Mouse (Mus musculus) induced T-regulatory cell, adult 2 months (primary cell): ENCODE measurements around the gene Socs2.

Source experiments
- DNase-seq: peaks from one replicate; pipeline ENCODE4 v3.0.0-alpha.2; 2012; ENCODE audit warnings: low read depth

Socs2 gene

GRCm38 (mm10) chr10:95420284-95420683 lies 3.3 kb upstream of the Socs2 start:
- DNase-seq: no peak

DNA sequence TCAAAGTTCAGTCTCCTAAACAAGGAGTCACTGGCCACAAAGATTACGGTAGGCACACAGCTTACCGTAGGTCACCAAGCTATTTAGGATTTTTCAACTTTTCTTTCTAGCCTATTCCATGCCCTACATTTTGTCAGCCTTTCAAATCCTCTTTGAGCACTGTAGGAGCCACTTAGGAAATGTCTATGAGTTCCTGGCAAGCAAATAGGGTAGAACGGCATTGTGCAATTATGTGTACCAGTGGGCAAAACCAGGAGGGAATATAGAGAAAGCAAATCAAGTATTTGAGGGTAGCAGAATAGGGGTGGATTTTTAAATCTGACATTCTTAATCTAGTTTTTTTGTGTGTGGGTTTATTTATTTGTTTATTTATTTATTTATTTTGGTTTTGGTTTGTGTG lies 2.7 kb upstream of the Socs2 start:
- no peak for DNase-seq

- DNase-seq: peak; percentile 41
Measured at GRCm38 (mm10) chr10:95418631-95419030, 1.7 kb upstream of the Socs2 start.

DNA sequence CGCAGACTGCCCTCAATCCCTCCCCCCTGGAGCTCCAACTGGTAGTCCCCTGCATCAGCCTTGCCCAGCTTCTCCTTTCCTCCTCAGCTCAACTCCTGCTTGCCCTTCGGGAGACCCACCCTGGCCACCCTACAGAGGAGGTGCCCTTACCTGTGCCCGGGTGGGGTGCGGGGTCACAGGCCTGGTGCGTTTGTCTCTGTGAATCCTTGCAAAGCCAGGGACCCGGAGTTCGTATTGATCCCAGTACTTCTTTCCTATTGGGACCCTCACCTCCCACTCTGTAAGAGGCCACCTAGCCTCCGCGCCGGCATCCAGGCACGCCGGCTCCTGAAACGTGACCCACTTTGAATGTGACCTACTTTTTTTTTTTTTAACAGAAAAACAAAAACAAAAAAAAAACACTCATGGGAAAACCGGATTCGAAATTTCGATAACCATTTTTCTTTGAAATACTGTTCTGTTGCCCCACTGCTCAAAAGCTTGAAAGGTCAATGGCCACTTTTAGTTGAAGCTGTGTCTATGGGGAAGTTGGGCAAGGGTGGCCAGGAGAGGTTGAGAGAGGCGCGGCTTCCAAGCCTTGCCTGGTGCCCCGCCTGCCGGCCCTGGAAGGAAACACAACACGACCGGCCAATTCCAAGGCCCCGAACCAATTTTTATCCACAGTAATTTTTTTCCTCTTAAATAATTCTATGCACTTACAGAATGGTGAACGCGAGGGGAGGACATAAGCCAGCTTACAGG lies 686 bp upstream of the Socs2 start:
- DNase-seq: peak; percentile 79

DNA sequence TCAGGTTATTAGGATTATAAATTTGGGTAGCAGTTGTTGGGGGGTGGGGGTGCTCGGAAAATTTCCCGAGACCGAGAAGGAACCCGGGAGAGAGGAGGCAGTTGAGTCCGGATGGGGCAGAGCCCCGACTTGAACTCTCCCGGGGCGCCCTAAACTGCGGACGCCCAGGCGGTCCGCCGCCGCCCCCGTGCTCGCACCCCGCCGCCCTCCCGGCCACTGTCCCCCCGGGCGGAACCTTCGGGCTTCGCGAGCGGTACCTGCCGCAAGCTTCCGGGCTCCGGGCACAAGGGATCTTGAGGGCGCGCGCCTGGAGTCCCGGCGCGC lies 657 bp downstream of the Socs2 start:
- DNase-seq: no peak

DNA sequence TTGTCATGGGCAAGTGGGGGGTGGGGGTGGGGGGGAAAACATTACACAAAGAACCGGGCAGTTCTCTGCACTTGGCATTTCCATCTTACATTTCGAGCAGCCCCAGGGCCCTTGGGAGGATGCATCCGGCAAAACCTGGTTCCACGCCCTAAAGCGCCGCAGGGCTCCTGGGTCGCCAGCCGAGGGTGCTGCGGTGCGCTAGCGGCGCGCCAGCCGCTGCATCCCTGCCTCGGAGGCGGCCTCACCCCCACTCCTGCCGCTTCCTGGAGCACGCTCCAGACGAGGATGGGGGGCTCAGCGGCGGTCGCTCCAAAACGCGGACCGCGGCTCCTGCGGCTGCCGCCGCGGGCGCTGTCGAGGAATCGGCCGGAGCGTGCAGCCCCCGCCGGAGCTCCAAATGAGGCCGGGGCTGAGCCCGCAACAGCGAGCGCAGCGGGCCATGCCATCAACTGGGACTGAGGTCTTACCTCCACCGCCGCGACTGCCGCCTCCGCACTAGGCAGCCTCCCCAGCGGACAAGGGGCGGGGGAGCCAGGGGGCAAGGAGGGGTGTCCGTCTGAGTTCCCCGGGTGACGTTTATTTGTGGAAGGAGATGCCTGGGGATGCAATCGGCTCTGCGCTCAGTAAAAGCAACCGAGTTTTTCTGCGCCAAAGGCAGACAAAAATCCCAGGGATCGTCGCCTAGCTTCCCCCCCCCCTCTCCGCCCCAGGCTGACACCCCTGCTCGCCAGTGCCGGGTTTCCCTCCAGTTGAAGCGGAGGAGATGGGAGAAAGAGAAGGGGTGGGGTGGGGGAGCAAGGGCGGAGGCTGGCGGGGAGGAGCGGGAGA lies 1.2 kb downstream of the Socs2 start:
- peak; percentile 70 for DNase-seq

DNA sequence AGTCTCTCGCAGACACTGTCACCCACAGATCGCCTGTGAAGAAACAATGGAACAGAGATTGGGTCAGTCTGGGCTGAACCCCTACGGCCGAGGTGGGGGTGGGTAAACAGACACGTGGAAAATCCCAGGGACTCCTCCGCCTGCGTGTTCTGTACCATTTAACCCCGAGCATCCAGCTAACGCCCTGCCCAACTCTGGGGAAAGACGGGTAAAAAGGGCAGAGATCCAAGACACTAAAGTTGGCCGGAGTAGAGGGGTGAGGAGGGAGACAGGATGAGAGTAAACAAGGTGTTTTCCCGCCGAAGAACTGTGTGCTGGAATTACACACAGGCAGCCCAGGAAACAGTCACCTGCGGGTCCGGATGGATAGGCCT lies 1.8 kb downstream of the Socs2 start:
- no peak for DNase-seq

GRCm38 (mm10) chr10:95414316-95415158 lies 2.4 kb downstream of the Socs2 start:
- peak; percentile 59 for DNase-seq

DNA sequence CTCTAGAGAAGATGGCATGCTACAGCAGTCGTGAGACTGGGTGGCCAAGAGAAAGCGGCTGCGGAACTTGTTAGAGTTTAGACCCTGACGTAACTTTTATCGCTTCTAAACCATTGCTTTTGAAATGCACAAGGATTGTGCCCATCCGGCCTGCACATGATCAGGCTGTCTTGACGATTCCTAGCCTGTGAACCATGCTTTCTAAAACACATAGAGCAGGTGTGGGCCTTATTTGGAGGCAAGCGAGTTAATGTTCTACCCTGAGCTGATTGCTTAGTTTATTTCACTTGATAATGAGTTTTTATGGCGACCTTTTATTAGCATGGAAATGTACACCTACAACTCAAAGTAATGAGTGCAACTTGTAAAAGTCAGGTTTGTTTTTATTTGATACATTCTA lies 5.8 kb downstream of the Socs2 start:
- DNase-seq: no peak

- DNase-seq: no peak
Measured at GRCm38 (mm10) chr10:95410709-95411108, 6.3 kb downstream of the Socs2 start.

GRCm38 (mm10) chr10:95410209-95410608 lies 6.8 kb downstream of the Socs2 start:
- no peak for DNase-seq

DNA sequence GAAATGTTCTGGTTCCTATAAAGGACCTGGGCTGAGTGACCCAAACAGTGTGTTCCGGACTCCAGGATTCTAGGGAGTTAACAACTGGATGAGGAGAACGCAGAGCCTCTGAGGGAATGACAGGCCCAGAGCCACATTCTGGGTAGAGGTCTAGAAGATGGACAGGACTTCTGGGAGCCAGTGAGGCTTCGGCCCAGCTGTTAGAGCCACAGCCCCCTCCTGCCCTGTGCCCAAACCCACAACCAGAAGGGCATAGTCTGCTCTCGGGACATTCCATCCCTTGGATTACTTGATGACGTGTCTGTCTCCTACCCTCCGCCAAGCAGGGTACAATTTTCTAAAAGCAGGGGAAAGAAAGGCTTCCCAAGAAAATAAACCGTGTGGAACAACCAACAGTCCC lies 7.8 kb downstream of the Socs2 start:
- DNase-seq: no peak

DNA sequence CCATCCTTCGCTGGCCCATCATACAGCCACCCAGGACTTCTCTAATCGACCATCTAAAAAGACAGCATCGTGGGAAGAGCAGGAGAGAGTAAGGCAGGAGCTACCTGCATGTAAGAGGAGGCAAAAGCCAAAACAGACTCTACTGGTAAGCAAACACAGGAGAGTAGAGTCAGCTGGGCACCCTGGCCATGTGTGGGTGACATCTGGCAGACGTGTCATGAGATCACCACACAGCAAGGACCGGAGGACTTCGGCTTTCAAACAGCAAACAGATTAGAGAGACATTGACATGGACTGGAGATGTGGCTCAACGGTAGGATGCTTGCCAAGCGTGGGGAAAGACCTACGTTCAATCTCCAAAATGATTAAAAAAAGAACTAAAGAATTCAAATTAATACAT lies 8.5 kb downstream of the Socs2 start:
- DNase-seq: no peak

GRCm38 (mm10) chr10:95407541-95408160 lies 9.3 kb downstream of the Socs2 start:
- no peak for DNase-seq

DNA sequence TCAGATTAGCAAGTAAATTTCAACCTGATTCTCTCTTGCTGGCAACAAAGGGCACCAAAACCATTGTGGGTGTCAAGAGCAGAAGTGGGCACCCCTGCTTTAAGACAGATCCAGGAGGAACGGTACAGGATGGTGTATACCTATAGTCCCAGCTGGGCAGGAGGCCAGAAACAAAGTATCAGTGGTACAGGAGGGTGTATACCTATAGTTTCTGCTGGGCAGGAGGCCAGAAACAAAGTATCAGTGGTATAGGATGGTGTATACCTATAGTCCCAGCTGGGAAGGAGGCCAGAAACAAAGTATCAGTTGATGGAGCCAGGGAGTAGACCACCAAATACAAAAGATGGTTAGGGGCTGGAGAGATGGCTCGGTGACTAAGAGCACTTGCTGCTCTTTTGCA lies 12.2 kb downstream of the Socs2 start:
- DNase-seq: no peak

- no peak for DNase-seq
Measured at GRCm38 (mm10) chr10:95399689-95400354, 17.2 kb downstream of the Socs2 start.

DNA sequence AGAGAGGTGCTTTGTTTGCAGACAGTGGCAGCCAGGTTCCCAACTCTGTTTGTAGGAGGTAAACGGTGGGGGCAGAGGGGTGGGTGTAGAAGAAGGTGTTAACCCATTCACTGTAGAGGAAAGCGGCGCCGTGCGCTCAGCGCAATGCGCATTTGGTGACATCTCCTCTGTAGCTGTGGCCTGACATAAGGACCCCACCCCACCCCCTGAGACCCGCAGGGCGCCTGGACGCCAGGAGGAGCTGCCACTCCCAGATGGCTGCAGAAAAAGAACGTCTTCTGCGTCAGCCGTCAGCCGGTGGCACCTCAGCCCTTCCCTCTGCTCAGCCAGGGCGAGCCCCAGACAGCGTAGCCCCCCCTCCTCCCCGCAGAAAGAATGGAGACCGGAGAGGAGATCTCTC lies 18.5 kb downstream of the Socs2 start:
- no peak for DNase-seq

DNA sequence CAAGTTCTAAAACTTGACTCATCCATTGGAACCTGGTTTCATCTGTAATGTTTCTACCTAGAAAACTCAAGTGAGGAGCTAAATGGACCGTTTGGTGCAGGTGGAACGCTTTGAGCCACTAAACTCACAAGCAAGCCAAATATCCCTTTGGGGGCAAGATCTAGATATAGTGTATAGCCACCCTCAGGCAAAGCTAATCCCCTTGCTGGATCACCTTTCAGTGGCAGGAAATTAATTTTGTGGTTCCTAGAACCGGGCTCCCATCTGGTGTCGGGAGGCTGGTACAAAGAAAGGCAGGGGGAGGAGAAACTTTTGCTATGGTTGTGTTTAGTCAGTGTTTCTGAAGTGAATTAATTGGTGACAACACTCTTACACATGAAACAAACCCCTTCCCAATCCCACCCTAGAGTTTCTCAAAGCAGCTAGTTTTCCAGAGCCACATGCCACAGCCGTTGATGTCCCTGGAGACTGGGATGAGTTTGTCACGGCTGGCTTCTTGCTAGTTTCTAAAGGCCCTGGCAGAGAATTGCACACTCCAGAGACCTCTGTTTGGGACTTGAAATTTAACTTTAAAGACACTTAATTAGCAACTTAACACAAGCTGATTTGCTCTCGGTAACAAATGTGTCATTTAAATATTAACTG lies 19.7 kb downstream of the Socs2 start:
- no peak for DNase-seq

GRCm38 (mm10) chr10:95396356-95396755 lies 20.6 kb downstream of the Socs2 start:
- peak; percentile 44 for DNase-seq

- peak; percentile 67 for DNase-seq
Measured at GRCm38 (mm10) chr10:95394819-95395812, 21.9 kb downstream of the Socs2 start.
